Mouse (Mus musculus) neural tube, embryonic 15.5 days (tissue): ENCODE measurements around the gene Pcca. TPM values are rescaled to one million over a fixed set of nuclear protein-coding genes. Genes with fewer than 3 reads are reported as not detected.

Experiments used
- ATAC-seq: fragments of 200-750 bp; cut with Nextera tagmentation; 2 replicates; pipeline ENCODE4 v1.8.0; 2017; ENCODE audit warnings: mild to moderate bottlenecking, moderate TSS enrichment, moderate library complexity; ENCODE audit not compliant: low FRiP score
- H3K27ac ChIP-seq: fragments of 300-500 bp; sonication (generic); replicated peaks from 2 replicates; pipeline ENCODE4 v1.5.1; 2015; ENCODE audit warnings: mild to moderate bottlenecking, inconsistent platforms
- H3K27me3 ChIP-seq: fragments of 300-500 bp; sonication (generic); replicated peaks from 2 replicates; pipeline ENCODE4 v1.6.1; 2015; ENCODE audit warnings: inconsistent platforms
- H3K36me3 ChIP-seq: fragments of 300-500 bp; sonication (generic); 2 replicates; pipeline ENCODE4 v1.6.1; 2015; ENCODE audit warnings: inconsistent platforms
- H3K4me1 ChIP-seq: fragments of 300-500 bp; sonication (generic); 2 replicates; pipeline ENCODE4 v1.6.1; 2015; ENCODE audit warnings: inconsistent platforms
- H3K4me2 ChIP-seq: fragments of 300-500 bp; sonication (generic); 2 replicates; pipeline ENCODE4 v1.6.1; 2015; ENCODE audit warnings: inconsistent platforms, mild to moderate bottlenecking, moderate library complexity
- H3K4me3 ChIP-seq: fragments of 300-500 bp; sonication (generic); replicated peaks from 2 replicates; pipeline ENCODE4 v1.5.1; 2015; ENCODE audit warnings: mild to moderate bottlenecking, inconsistent platforms
- H3K9ac ChIP-seq: fragments of 300-500 bp; sonication (generic); replicated peaks from 2 replicates; pipeline ENCODE4 v1.6.1; 2015; ENCODE audit warnings: mild to moderate bottlenecking, inconsistent platforms
- H3K9me3 ChIP-seq: fragments of 300-500 bp; sonication (generic); replicated peaks from 2 replicates; pipeline ENCODE4 v1.6.1; 2016; ENCODE audit warnings: inconsistent platforms
- whole genome bisulfite sequencing: fragments of 180-500 bp; shearing (Covaris S2); methylation state at CpG from one replicate; pipeline ENCODE4 v1.1.7; 2015; ENCODE audit warnings: mixed read lengths; 5-methylcytosine and 5-hydroxymethylcytosine counted together
- polyA plus RNA-seq: library from polyadenylated mRNA; unstranded; fragments of >200 nt; fragmentation: Nextera tagmentation; extraction: Ambion mirVana; gene quantifications from 2 replicates; pipeline ENCODE4 v1.2.1, GENCODE M21; 2015

The Pcca gene
- polyA plus RNA-seq, 1 experiment from 2014 or later, result 27.5 TPM

DNA sequence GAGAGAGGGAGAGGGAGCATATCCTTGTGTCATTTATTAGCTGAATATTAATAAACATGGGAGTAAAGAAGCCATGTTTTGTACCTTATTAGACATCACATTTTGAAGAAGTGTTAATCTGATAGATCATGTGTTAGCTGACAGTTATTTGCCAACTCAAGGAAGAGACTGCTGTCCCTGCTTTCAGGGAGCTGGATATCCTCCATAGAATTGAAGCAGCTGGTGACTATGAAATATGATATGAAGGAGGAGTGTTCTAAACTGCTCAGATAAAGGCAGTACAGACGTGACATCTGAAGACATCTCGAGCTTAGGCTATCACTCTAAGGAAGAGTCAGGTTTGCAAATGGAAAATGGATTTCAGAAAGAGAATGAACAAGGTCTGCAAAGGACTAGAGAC lies 289.7 kb downstream of the Pcca start:
- 73% methylated on average over 2 of the region's 2 CpGs for WGBS
- Histone ChIP-seq H3K4me3 (no peak overlapping the region), H3K4me1 (peaks cover 4% of the 10 kb centered on the region; the same call in 1 of the 2 replicates), H3K9me3 (no peaks in the 10 kb centered on the region), H3K4me2 (no peak overlapping the region), H3K9ac (no peak overlapping the region), H3K36me3 (no peaks in the 10 kb centered on the region), H3K27ac (no peak overlapping the region), H3K27me3 (no peaks in the 10 kb centered on the region)
- no peak for ATAC-seq

DNA sequence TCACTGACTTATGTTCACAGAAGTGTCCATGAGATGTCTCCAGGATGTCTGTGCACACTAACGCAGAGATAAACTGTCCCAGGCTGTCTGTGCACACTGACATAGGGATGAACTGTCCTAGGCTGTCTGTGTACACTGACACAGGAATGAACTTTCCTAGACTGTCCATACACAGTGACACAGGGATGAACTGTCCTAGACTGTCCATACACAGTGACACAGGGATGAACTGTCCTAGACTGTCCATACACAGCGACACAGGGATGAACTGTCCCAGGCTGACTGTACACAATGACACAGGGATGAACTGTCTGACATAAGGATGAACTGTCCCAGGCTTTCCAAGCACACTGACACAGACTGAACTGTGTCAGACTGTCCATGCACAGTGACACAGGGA lies 291.3 kb downstream of the Pcca start:
- 92% methylated on average over 2 of the region's 2 CpGs for WGBS
- ATAC-seq, result no peak
- no peaks in the 10 kb centered on the region for H3K27me3 ChIP-seq

DNA sequence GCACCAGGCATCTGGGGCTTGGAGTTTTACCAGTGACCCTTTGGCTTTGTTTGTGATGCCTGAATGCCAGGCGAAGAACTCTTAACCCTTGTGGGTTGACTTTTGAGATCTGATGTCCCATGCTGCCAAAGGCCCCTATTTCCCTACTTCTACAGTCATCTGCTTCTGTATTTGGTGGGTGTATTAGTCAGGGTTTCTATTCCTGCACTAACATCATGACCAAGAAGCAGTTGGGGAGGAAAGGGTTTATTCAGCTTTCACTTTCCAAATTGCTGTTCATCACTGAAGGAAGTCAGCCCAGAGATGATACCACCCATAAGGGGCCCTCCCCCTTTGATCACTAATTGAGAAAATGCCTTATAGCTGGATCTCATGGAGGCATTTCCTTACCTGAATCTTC lies 296.3 kb downstream of the Pcca start:
- Histone ChIP-seq H3K4me3 (no peak overlapping the region), H3K4me1 (no peaks in the 10 kb centered on the region), H3K9ac (no peak overlapping the region), H3K27me3 (no peaks in the 10 kb centered on the region), H3K9me3 (0 out of 2 replicates have a peak, but pooled peaks cover 4% of the 10 kb centered on the region), H3K4me2 (no peak overlapping the region), H3K27ac (no peak overlapping the region), H3K36me3 (no peaks in the 10 kb centered on the region)
- no peak for ATAC-seq
- WGBS, result 90% methylated on average over 1 of the region's 1 CpGs

More for the DNA sequence above, 291.3 kb downstream of the Pcca start:
- no peaks in the 10 kb centered on the region for H3K9me3 ChIP-seq
- no peak overlapping the region for H3K27ac ChIP-seq
- no peak overlapping the region for H3K9ac ChIP-seq
- no peak overlapping the region for H3K4me2 ChIP-seq
- peaks cover 4% of the 10 kb centered on the region; the same call in 1 of the 2 replicates for H3K4me1 ChIP-seq
- no peak overlapping the region for H3K4me3 ChIP-seq
- no peaks in the 10 kb centered on the region for H3K36me3 ChIP-seq

DNA sequence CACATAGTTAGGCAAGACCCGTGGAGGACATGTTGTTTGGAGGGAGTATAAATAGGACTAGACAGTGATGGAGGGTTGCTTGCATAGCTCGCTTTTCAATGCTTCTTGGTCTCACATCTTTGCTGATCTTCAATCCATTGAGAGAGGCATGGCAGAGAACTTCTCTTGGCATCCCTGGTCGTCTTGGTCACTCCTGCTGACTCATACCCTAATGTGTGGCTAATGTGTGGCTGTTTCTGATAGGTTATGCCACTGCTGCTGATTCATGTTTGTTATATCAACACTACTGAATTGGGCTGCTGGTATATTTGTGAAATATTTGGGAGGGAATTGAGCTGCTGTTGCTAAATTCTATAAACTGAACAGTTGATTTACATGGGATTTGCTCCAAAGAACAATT lies 299.5 kb downstream of the Pcca start:
- H3K4me2 ChIP-seq, result no peak overlapping the region
- H3K36me3 ChIP-seq, result no peaks in the 10 kb centered on the region
- H3K9me3 ChIP-seq, result 0 out of 2 replicates have a peak, but pooled peaks cover 4% of the 10 kb centered on the region
- H3K4me1 ChIP-seq, result peaks cover 12% of the 10 kb centered on the region
- no peak overlapping the region for H3K9ac ChIP-seq
- WGBS, result 94% methylated on average over 3 of the region's 3 CpGs
- H3K27ac ChIP-seq, result no peak overlapping the region
- no peak overlapping the region for H3K4me3 ChIP-seq
- ATAC-seq, result no peak
- no peaks in the 10 kb centered on the region for H3K27me3 ChIP-seq

DNA sequence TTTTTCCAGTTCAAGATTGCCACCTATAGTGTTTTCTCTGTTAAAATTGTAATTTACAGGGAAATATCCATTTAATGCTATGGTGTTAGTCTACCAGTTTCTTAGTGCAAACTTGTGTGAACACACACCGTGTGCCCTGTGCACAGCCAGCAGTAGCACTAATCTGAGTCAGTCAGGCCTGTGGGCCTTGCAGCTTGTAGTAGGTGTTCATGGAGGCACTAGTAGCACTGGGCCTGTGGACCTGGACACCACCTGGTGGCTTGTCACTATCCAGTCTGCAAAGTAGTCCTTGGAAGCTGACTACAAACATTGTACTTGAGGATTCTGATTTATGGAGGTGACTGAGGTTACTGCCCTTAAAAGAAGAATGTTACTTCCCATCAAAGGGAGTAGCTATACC lies 300.6 kb downstream of the Pcca start:
- Histone ChIP-seq H3K27ac (no peak overlapping the region), H3K4me2 (no peak overlapping the region), H3K4me3 (no peak overlapping the region), H3K9ac (no peak overlapping the region), H3K27me3 (no peaks in the 10 kb centered on the region), H3K4me1 (peaks cover 12% of the 10 kb centered on the region), H3K9me3 (0 out of 2 replicates have a peak, but pooled peaks cover 4% of the 10 kb centered on the region), H3K36me3 (no peaks in the 10 kb centered on the region)
- WGBS, result 88% methylated on average over 1 of the region's 1 CpGs
- no peak for ATAC-seq

DNA sequence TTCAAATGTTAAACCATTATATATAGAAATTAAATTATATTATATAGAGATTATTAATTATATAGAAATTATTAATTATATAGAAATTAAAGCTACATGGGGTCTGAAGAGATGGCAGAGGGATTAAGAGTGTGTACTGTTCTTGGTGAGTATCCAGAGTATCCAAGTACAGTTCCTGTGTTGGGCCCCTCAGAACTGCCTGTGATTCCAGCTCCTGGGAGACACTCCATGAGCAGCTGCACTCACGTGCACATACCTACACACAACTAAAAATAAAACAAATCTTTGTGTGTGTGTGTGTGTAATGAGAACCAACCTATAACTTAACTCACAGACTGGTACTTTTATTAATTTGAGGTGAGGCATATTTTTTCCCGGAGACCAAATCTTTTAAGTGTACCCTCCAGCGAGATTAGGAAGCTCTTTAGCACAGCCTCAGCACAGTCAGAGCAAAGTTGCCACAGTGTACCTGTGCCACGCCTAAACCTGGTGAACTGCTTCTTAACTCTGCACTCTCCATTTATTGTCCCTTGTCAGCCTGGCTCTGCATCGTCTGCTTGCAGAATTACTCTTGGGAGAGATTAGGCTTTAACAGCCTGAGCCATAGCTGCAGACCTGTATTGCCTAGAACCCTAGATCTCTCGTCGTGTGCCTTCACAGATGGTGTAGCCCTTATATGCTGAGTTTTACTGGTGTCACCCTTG lies 301.5 kb downstream of the Pcca start:
- H3K27ac ChIP-seq, result peak overlapping the region; percentile 58
- 50% methylated on average over 7 of the region's 7 CpGs for WGBS
- ATAC-seq, result no peak
- H3K27me3 ChIP-seq, result no peaks in the 10 kb centered on the region
- no peak overlapping the region for H3K4me3 ChIP-seq
- H3K4me2 ChIP-seq, result no peak overlapping the region
- peaks cover 12% of the 10 kb centered on the region for H3K4me1 ChIP-seq
- H3K9me3 ChIP-seq, result 0 out of 2 replicates have a peak, but pooled peaks cover 4% of the 10 kb centered on the region
- H3K9ac ChIP-seq, result no peak overlapping the region
- no peaks in the 10 kb centered on the region for H3K36me3 ChIP-seq

DNA sequence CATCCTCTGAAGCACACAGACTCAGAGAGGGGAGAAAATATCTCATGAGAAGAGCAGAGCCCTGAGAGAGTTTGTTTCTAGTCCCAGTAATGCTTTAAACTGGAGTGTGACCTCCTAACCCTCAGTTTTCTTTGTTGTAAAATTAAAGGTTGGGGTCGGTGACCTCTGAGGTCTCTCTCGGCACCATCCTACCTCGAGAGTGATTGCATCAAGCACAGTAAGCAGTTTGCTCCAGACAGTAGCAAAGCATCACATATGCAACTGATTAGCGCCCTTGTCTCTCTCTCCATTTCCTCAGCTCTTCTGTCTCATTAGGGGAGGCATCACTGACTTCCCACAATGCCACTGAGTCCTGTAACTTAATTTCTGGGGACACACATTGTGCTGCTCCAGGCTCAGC lies 302.1 kb downstream of the Pcca start:
- peak overlapping the region; percentile 58 for H3K27ac ChIP-seq
- no peak overlapping the region for H3K9ac ChIP-seq
- 35% methylated on average over 4 of the region's 4 CpGs for WGBS
- H3K4me2 ChIP-seq, result no peak overlapping the region
- H3K4me3 ChIP-seq, result no peak overlapping the region
- H3K27me3 ChIP-seq, result no peaks in the 10 kb centered on the region
- 0 out of 2 replicates have a peak, but pooled peaks cover 2% of the 10 kb centered on the region for H3K9me3 ChIP-seq
- H3K4me1 ChIP-seq, result peaks cover 12% of the 10 kb centered on the region
- peak; percentile 47; the same call in 1 of the 2 replicates for ATAC-seq
- no peaks in the 10 kb centered on the region for H3K36me3 ChIP-seq

DNA sequence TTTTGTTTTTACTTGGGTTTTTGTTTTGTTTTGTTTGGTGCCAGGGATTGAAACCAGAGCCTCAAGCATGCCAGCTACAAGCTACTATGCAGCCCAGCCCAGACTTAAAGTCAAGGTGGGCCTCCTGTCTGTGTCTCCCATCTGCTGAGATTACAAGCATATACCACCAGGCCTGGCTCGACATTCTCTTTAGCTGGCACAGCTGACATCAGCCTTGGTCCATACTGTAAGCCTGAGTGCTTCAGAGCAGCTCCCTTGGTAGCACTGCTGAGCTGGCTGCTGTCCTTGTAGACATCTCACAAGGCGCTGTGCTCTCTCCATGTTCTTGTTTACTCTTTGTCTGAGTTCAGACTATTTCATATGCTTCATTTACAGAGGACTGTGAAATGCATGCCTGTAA lies 302.9 kb downstream of the Pcca start:
- no peak for ATAC-seq
- Histone ChIP-seq H3K9me3 (no peaks in the 10 kb centered on the region), H3K9ac (no peak overlapping the region), H3K27me3 (no peaks in the 10 kb centered on the region), H3K4me1 (peaks cover 12% of the 10 kb centered on the region), H3K27ac (peak overlapping the region; percentile 58; the same call in 1 of the 2 replicates), H3K36me3 (no peaks in the 10 kb centered on the region), H3K4me2 (no peak overlapping the region), H3K4me3 (no peak overlapping the region)
- 69% methylated on average over 2 of the region's 2 CpGs for WGBS

DNA sequence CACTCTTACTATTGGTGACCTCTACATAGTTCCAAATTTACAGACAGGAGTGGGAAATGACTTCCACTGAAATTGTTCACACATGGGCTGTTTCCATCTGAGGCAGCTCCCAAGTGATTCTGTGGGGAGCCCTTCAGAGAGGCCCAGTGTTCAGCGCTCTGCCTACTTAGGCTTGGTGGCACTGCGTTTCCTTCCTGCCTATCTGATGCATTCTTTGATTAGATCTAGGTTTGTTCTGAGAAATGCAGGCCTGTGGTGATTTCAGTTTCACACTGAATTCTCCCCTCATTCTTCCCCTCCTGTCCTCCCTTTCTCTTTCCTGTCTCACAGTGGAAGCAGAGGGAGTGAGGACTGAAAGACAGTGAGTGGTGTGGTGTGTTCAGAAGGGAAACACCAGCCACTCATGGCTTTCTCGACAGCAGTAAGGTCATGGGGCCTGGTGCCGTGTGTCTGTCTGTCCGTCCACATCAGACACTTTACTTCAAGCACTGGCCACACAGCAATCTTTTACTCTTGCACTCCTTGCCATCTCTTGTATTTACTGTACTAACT lies 318.5 kb downstream of the Pcca start:
- H3K27me3 ChIP-seq, result no peaks in the 10 kb centered on the region
- WGBS, result 95% methylated on average over 5 of the region's 5 CpGs
- H3K9ac ChIP-seq, result no peak overlapping the region
- no peak overlapping the region for H3K4me3 ChIP-seq
- no peak overlapping the region for H3K4me2 ChIP-seq
- H3K36me3 ChIP-seq, result no peaks in the 10 kb centered on the region
- no peak overlapping the region; the same call in 1 of the 2 replicates for H3K27ac ChIP-seq
- no peak for ATAC-seq
- no peaks in the 10 kb centered on the region for H3K9me3 ChIP-seq
- no peaks in the 10 kb centered on the region for H3K4me1 ChIP-seq

DNA sequence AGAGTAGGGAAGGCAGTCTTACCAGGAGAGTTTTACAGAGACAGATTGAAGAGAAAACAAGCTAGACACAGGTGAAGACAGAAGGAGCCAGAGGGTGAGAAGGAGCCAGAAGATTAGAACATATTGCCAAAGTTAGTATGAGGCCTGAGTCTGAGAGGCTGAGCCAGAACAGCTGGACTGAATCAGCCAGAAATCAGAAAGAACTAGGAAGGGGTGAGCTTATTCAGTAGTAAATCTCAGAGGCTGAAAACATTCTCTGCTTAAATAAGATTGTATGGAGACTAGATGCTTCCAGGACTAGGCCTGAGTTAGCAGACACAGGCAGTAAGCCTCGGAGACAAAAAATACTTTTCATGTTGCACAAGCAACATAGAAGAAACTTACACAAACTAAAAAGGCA lies 325.7 kb downstream of the Pcca start:
- no peak for ATAC-seq
- WGBS, result 90% methylated on average over 1 of the region's 1 CpGs
- H3K9me3 ChIP-seq, result no peaks in the 10 kb centered on the region
- H3K4me1 ChIP-seq, result no peaks in the 10 kb centered on the region
- no peaks in the 10 kb centered on the region for H3K36me3 ChIP-seq
- no peak overlapping the region for H3K4me2 ChIP-seq
- no peak overlapping the region for H3K4me3 ChIP-seq
- no peaks in the 10 kb centered on the region for H3K27me3 ChIP-seq
- H3K27ac ChIP-seq, result no peak overlapping the region
- H3K9ac ChIP-seq, result no peak overlapping the region

DNA sequence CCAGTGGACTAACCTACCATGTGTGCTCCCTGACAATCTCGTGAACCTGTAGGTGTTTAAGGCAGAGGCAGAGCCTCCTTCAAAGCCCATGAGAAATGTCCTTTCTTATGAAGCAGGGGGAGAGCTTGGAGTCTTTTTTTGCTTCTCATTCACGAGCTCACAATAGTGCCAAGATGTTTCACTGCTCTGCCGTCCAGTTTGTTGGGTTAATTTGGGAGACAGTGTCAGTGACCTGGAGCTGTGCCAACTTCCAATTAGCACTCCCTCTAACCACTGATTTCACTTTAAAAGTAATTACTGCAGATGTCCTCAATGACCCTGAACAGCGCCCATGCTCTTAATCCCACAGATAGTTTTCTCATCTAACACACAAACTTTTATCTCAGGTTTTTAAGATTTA lies 328.5 kb downstream of the Pcca start:
- ATAC-seq, result no peak
- Histone ChIP-seq H3K36me3 (no peaks in the 10 kb centered on the region), H3K9me3 (no peaks in the 10 kb centered on the region), H3K4me2 (no peak overlapping the region), H3K27ac (no peak overlapping the region), H3K9ac (no peak overlapping the region), H3K27me3 (no peaks in the 10 kb centered on the region), H3K4me1 (no peaks in the 10 kb centered on the region), H3K4me3 (no peak overlapping the region)
- 45% methylated on average over 4 of the region's 4 CpGs for WGBS

DNA sequence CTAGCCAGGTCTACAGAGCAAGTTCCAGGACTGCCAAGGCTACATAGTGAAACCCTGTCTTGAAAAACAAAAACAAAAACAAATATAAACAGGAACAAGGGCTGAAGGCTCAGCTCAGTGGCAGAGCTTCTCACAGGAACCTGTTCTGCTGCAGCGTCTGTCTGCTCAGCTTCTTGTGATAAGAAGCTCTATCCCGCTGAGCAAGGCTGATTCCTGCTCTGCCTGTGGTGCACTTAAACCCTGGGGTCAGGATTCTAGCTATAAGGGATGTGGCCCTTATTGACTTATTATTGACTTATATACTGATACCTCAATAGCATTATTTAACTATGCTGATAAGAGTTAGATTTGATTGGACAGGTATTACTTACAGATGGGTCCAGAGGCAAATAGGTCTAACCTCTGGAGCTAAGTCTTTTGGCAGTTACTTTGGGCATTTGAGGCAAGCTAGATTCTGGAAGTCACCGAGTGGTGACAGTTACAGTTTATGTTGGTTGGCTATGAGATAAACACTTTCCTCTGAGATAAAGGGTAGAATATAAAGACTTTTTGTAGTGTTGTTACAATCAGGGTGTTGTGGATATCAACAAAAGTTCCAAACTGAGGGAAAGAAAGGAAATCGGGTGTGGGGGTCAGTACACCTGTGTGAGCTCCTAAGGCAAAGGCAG lies 331.5 kb downstream of the Pcca start:
- no peak overlapping the region for H3K27ac ChIP-seq

More for the DNA sequence above, 331.5 kb downstream of the Pcca start:
- Histone ChIP-seq H3K4me3 (no peak overlapping the region), H3K9ac (no peak overlapping the region), H3K27me3 (no peaks in the 10 kb centered on the region), H3K9me3 (no peaks in the 10 kb centered on the region), H3K36me3 (no peaks in the 10 kb centered on the region), H3K4me1 (no peaks in the 10 kb centered on the region), H3K4me2 (no peak overlapping the region)
- no peak for ATAC-seq
- 84% methylated on average over 4 of the region's 4 CpGs for WGBS
